Mouse (Mus musculus): ENCODE data around the gene Drosha. TPM values are rescaled to one million over a fixed set of nuclear protein-coding genes. Genes with fewer than 3 reads are reported as not detected.

Drosha gene
- 4.0 and 4.9 TPM in 2 replicates for polyA plus RNA-seq (2012; rRNA removed)

GRCm38 (mm10) chr15:12824197-12824952, at the start of gene Drosha, which contains the start of gene 6030458C11Rik:
Gene Drosha (plus strand): TSS chr15:12824815.
Gene 6030458C11Rik (minus strand): TSS chr15:12824649.

Other genes starting within 250 kb of the Drosha start
- 0.23 and 0.30 TPM in 2 replicates for gene Pdzd2, start 84.9 kb upstream of the Drosha start, polyA plus RNA-seq (2012; rRNA removed)
- 13.4 and 15.8 TPM in 2 replicates for gene 6030458C11Rik, start 166 bp upstream of the Drosha start, polyA plus RNA-seq (2012; rRNA removed)

All from liver, embryonic 18 days (tissue).